Mouse (Mus musculus): ENCODE measurements around the gene Phlda3. TPM values are rescaled to one million over a fixed set of nuclear protein-coding genes. Genes with fewer than 3 reads are reported as not detected.

Gene Phlda3
- 1 to 10 TPM; 5.7 to 5.9 TPM for polyA plus RNA-seq (2017; shearing (Covaris generic))

GRCm38 (mm10) chr1:135765645-135766591 lies at the start of gene Phlda3:
TSS of gene Phlda3 (plus strand) at chr1:135766119.

GRCm38 (mm10) chr1:135719983-135720382 lies 45.9 kb upstream of the Phlda3 start, which contains the start of gene Csrp1:
TSS of gene Csrp1 (plus strand) at chr1:135720061.

DNA sequence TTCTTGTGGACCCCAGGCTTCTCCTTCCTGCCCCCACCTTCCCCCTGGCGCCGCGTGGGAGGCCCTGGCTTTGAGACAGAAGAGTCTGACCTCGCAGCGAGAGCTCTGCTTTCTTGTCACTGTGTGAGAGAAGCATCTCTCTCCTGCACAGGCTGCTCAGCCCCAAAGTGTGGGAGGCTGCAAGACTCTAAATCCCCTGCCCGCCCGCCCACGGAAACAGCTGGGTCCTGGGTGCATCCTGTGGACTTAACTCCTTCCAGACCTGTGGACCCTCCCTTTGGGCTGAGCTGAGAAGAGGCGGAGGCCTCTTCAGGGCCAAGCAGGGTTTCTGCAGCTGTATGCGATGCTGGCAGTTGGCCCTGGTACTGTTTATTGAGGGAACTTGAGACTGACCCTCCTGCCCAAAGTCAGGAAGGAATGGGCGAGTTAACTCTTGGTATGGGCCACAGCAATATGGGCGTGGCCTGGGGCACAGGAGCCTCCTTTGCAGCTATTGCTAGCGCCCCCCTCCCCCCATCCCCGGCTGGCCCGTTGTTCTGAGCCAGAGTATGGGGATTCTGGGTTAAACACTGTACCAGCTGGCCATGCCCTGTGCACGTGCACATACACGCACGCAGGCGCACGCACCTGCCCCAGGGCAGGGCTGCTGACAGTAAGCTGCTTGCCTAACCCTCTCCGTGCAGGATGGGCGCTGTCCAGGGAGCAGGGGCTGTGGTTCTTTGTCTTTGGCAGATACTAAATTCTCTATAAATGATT lies 13.0 kb downstream of the Phlda3 start, which contains the start of gene Tnni1:
Gene Tnni1 (plus strand): TSS at position 655 of the 756 bp plus-strand sequence.

GRCm38 (mm10) chr1:135818481-135819086 lies 52.7 kb downstream of the Phlda3 start, which contains the start of gene Lad1:
TSS of gene Lad1 (plus strand) at chr1:135818598.

Other genes with a start within 250 kb of the Phlda3 start
- under 1 TPM; 0.13 to 0.29 TPM for gene Nav1, start 158.8 kb upstream of the Phlda3 start, polyA plus RNA-seq (2017; shearing (Covaris generic))
- 10 to 100 TPM; 75.1 to 95.9 TPM for gene Csrp1, start 46.1 kb upstream of the Phlda3 start, polyA plus RNA-seq (2017; shearing (Covaris generic))
- gene Tnni1, start 13.3 kb downstream of the Phlda3 start, polyA plus RNA-seq (2017; shearing (Covaris generic)), result under 1 TPM; 0.39 to 0.42 TPM
- 10 to 100 TPM; 25.5 to 26.0 TPM for gene Lad1, start 52.5 kb downstream of the Phlda3 start, polyA plus RNA-seq (2017; shearing (Covaris generic))
- gene Tnnt2, start 70.2 kb downstream of the Phlda3 start, polyA plus RNA-seq (2017; shearing (Covaris generic)), result 1 to 10 TPM in 1 of 2 experiments, under 1 TPM in 1; 0.28 to 1.2 TPM
- gene Pkp1, start 153.1 kb downstream of the Phlda3 start, polyA plus RNA-seq (2017; shearing (Covaris generic)), result under 1 TPM; 0.07 TPM
- under 1 TPM in 1 of 2 experiments, not detected in 1; 0.11 TPM for gene Igfn1, start 240.2 kb downstream of the Phlda3 start, polyA plus RNA-seq (2017; shearing (Covaris generic))
- 10 to 100 TPM; 34.1 to 44.0 TPM for gene Tmem9, start 242.0 kb downstream of the Phlda3 start, polyA plus RNA-seq (2017; shearing (Covaris generic))